Mouse (Mus musculus) midbrain, embryonic 12.5 days (tissue): ENCODE data around the gene Xpc. TPM values are rescaled to one million over a fixed set of nuclear protein-coding genes. Genes with fewer than 3 reads are reported as not detected.

ENCODE experiments used
- ATAC-seq: fragments of 200-750 bp; cut with Nextera tagmentation; 2 replicates; pipeline ENCODE4 v1.8.0; 2017; ENCODE audit warnings: low read depth, moderate TSS enrichment, moderate library complexity; ENCODE audit not compliant: low FRiP score
- H3K27ac ChIP-seq: fragments of 300-500 bp; sonication (generic); replicated peaks from 2 replicates; pipeline ENCODE4 v1.5.1; 2016; ENCODE audit warnings: mild to moderate bottlenecking
- H3K27me3 ChIP-seq: fragments of 300-500 bp; sonication (generic); 2 replicates; pipeline ENCODE4 v1.6.1; 2016; ENCODE audit warnings: mild to moderate bottlenecking
- H3K36me3 ChIP-seq: fragments of 300-500 bp; sonication (generic); 2 replicates; pipeline ENCODE4 v1.6.1; 2016
- H3K4me1 ChIP-seq: fragments of 300-500 bp; sonication (generic); 2 replicates; pipeline ENCODE4 v1.6.1; 2016
- H3K4me2 ChIP-seq: fragments of 300-500 bp; sonication (generic); replicated peaks from 2 replicates; pipeline ENCODE4 v1.6.1; 2016; ENCODE audit warnings: mild to moderate bottlenecking, moderate library complexity
- H3K4me3 ChIP-seq: fragments of 300-500 bp; sonication (generic); 2 replicates; pipeline ENCODE4 v1.5.1; 2016; ENCODE audit warnings: mild to moderate bottlenecking
- H3K9ac ChIP-seq: fragments of 300-500 bp; sonication (generic); replicated peaks from 2 replicates; pipeline ENCODE4 v1.6.1; 2016; ENCODE audit warnings: mild to moderate bottlenecking, moderate library complexity
- H3K9me3 ChIP-seq: fragments of 300-500 bp; sonication (generic); 2 replicates; pipeline ENCODE4 v1.6.1; 2016; ENCODE audit warnings: mild to moderate bottlenecking
- WGBS: fragments of 180-500 bp; shearing (Covaris S2); methylation state at CpG from one replicate; pipeline ENCODE4 v1.1.7; 2016; 5-methylcytosine and 5-hydroxymethylcytosine counted together
- polyA plus RNA-seq: library from polyadenylated mRNA; unstranded; fragments of >200 nt; fragmentation: Nextera tagmentation; extraction: Ambion mirVana; gene quantifications from 2 replicates; pipeline ENCODE4 v1.2.1, GENCODE M21; 2016

The Xpc gene
- polyA plus RNA-seq, 1 experiment from 2014 or later: 26.5 TPM

DNA sequence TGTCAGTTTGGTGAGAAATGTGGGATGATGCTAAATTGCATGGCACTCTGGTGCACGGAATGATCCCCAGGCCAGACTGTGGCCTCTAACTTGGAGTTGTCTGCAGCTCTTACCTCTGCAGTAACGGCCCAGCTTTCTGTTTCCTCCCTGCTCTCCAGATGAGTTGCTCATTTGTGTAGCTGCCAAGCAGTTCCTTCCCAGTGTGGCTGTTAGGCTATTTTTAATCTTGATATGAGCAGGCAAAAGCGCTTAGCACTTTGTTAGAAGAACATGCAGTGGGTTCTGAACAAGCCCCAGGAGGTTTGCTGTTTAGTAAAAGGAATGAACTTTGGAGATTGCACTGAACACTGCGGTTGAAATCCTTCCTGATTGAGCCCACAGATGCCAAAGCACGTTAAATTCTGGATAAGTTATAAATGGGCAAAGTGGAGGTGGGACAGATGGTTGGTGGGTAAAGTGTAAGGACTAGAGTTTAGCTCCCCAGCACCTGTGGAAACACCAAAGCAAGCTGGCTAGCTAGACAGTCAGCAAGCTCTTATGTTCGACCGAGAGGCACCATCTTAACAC, 2.8 kb upstream of the Xpc start:
- Histone ChIP-seq H3K36me3 (peaks cover 57% of the 10 kb centered on the region), H3K9ac (no peak overlapping the region), H3K4me3 (no peak overlapping the region), H3K4me2 (no peak overlapping the region), H3K27me3 (no peaks in the 10 kb centered on the region), H3K4me1 (peaks cover 15% of the 10 kb centered on the region), H3K9me3 (no peaks in the 10 kb centered on the region), H3K27ac (no peak overlapping the region)
- WGBS: 96% methylated on average over 7 of the region's 7 CpGs
- ATAC-seq: no peak

DNA sequence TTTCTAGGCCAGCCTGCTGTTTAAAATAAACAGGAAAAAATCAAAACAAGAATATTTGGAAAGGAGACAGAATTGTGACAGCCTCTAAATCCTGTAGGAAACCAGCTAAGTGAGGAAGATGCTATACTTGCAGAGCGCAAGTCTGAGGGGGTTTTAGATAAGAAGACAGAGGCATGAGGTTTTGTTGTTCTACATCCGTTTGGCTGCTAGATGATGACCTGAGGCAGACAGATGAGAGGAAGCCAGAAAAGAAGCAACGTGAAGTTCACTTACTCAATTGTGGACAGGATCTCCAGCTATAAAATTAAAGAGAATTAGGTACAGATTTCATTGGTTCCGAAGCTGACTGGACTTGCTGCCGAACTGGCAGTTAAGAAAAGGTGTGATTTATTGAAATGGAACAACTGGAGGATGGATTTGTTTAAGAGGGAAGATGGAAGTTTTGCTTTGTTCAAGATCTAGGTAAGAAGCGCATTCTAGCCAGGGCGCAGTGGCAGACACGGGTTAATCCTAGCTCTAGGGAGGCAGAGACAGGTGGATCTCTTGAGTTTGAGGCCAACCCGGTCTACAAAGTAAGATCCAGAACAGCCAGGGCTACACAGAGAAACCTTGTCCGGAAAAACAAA, 838 bp downstream of the Xpc start:
- H3K36me3 ChIP-seq: peaks cover 24% of the 10 kb centered on the region
- H3K27me3 ChIP-seq: no peaks in the 10 kb centered on the region
- H3K4me3 ChIP-seq: peak overlapping the region; percentile 82
- H3K4me2 ChIP-seq: peak overlapping the region; percentile 66
- ATAC-seq: no peak
- WGBS: 35% methylated on average over 10 of the region's 10 CpGs
- H3K4me1 ChIP-seq: peaks cover 15% of the 10 kb centered on the region
- H3K9me3 ChIP-seq: no peaks in the 10 kb centered on the region
- H3K9ac ChIP-seq: peak overlapping the region; percentile 73
- H3K27ac ChIP-seq: no peak overlapping the region

DNA sequence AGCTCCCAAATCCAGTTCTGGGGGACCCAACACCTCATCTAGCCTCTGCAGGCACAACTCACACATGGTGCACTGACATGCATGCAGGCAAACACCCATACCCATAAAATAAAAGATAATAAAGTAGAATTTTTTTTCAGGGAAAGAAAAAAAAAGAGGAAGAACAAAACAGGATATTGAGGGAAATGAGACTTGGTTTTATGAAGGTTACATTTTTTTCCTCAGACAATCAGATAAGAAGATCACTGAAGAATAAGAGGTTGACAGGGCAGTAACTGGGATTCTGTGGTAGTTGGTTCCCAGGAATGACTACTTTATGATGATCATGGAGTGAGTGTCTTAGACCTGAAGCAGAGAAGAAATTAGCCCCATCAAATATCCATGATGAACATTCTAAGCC, 1.6 kb downstream of the Xpc start:
- Histone ChIP-seq H3K9ac (no peak overlapping the region; the same call in 1 of the 2 replicates), H3K9me3 (no peaks in the 10 kb centered on the region), H3K4me1 (peaks cover 15% of the 10 kb centered on the region), H3K27me3 (no peaks in the 10 kb centered on the region), H3K4me3 (no peak overlapping the region), H3K4me2 (0 out of 2 replicates have a peak overlapping the region, but pooled peaks have one; percentile 66), H3K36me3 (peaks cover 18% of the 10 kb centered on the region), H3K27ac (no peak overlapping the region)
- no peak for ATAC-seq

GRCm38 (mm10) chr6:91510211-91510610, 5.5 kb downstream of the Xpc start:
- Histone ChIP-seq H3K4me2 (no peak overlapping the region), H3K9me3 (no peaks in the 10 kb centered on the region), H3K36me3 (peaks cover 33% of the 10 kb centered on the region), H3K27ac (no peak overlapping the region), H3K9ac (no peak overlapping the region), H3K4me1 (peaks cover 5% of the 10 kb centered on the region), H3K4me3 (no peak overlapping the region), H3K27me3 (no peaks in the 10 kb centered on the region)
- WGBS: 84% methylated on average over 10 of the region's 10 CpGs
- ATAC-seq: no peak

- Histone ChIP-seq H3K36me3 (peaks cover 42% of the 10 kb centered on the region), H3K27me3 (no peaks in the 10 kb centered on the region)
- ATAC-seq: no peak
These were observed 6.4 kb downstream of the Xpc start for GRCm38 (mm10) chr6:91509326-91509725.

DNA sequence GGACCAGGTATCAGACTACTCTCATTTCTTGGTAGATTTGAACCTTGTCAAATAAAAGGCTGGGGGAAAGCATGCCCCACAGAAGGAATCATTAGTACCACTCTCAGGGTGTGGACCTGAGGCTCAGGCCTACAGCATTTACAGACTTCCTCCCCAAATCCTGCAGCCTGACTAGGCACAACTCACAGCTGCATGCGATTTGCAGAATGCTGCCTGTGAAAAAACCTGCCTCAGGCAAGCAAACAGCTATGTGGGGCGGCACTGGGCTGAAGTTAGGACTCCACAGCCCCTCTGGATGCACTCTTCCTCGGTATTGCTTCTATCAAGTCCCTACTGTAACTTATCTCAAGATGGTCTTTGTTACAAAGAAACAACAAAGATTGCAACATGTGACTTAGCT, 7.6 kb downstream of the Xpc start:
- H3K27ac ChIP-seq: no peak overlapping the region
- no peak overlapping the region for H3K9ac ChIP-seq
- 87% methylated on average over 3 of the region's 3 CpGs for WGBS
- no peaks in the 10 kb centered on the region for H3K27me3 ChIP-seq
- H3K4me2 ChIP-seq: no peak overlapping the region
- no peak for ATAC-seq
- H3K4me1 ChIP-seq: no peaks in the 10 kb centered on the region
- H3K36me3 ChIP-seq: peaks cover 55% of the 10 kb centered on the region
- H3K4me3 ChIP-seq: no peak overlapping the region
- no peaks in the 10 kb centered on the region for H3K9me3 ChIP-seq

More at GRCm38 (mm10) chr6:91509326-91509725, 6.4 kb downstream of the Xpc start:
- no peak overlapping the region for H3K4me2 ChIP-seq
- no peak overlapping the region for H3K27ac ChIP-seq
- H3K9ac ChIP-seq: no peak overlapping the region
- no peaks in the 10 kb centered on the region for H3K9me3 ChIP-seq
- H3K4me1 ChIP-seq: no peaks in the 10 kb centered on the region; the same call in 1 of the 2 replicates
- 43% methylated on average over 7 of the region's 7 CpGs for WGBS
- no peak overlapping the region for H3K4me3 ChIP-seq

DNA sequence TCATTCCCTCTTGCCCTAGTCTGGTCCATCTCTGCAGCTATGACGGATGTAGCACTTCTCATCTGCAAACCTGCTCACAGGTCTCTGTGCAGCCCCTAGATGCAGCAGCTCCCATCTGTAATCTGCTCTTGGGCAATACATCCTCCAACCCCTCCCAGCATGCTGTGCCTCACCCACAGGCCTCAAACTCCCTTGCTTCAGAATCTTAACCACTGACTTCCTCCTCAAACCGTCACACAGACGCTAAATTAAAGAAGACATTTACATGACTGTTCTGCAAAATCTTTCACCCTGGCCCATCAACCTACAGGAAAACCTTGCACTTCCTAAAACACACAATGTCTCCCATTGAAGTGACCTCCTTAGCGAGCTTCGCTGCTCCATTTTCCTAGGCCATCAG, 9.7 kb downstream of the Xpc start:
- ATAC-seq: no peak
- 86% methylated on average over 5 of the region's 5 CpGs for WGBS
- Histone ChIP-seq H3K9me3 (no peaks in the 10 kb centered on the region), H3K4me1 (no peaks in the 10 kb centered on the region), H3K4me2 (no peak overlapping the region), H3K9ac (no peak overlapping the region), H3K27me3 (no peaks in the 10 kb centered on the region), H3K27ac (no peak overlapping the region), H3K36me3 (peaks cover 74% of the 10 kb centered on the region), H3K4me3 (no peak overlapping the region)

DNA sequence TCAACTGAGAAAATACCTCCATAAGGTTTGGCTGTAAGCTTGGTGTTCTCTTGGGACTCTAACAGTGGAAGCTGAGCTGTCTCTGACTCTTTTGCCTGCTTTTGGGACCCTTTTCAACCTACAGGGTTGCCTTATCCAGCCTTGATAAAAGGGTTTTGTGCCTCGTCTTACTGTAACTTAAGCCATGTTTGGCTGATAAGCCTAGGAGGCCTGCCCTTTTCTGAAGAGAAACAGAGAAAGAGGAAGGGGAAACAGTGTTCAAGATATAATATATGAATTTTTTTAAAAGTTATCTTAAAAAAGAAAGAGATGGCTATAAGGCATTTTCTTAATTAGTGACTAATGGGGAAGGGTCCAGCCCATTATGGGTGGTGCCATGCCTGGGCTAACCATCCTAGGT, 12.4 kb downstream of the Xpc start:
- Histone ChIP-seq H3K27ac (no peak overlapping the region), H3K4me3 (no peak overlapping the region), H3K4me2 (no peak overlapping the region), H3K9me3 (no peaks in the 10 kb centered on the region), H3K4me1 (no peaks in the 10 kb centered on the region), H3K36me3 (peaks cover 94% of the 10 kb centered on the region), H3K27me3 (no peaks in the 10 kb centered on the region), H3K9ac (no peak overlapping the region)
- 94% methylated on average over 1 of the region's 1 CpGs for WGBS
- no peak for ATAC-seq

DNA sequence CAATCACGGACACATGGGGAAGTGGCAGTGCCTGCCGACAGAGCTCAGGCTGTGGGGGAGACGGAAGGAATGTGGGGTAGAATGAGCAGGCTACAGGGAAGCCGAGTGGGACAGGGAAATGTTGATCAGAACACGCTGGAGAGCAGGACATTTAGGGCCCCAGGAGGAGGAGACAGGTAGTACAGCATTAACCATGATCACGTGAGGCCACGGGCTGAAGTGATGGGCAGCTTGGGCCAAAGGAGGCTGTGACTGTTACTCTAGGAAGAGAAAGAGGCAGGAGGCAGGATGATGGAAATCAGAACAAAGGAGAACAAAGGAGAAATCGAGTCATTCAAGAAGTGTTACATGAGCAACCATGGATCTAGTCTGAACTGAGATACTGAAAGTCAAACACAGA, 21.2 kb downstream of the Xpc start:
- H3K9me3 ChIP-seq: no peaks in the 10 kb centered on the region
- no peak overlapping the region for H3K4me2 ChIP-seq
- WGBS: 88% methylated on average over 8 of the region's 8 CpGs

DNA sequence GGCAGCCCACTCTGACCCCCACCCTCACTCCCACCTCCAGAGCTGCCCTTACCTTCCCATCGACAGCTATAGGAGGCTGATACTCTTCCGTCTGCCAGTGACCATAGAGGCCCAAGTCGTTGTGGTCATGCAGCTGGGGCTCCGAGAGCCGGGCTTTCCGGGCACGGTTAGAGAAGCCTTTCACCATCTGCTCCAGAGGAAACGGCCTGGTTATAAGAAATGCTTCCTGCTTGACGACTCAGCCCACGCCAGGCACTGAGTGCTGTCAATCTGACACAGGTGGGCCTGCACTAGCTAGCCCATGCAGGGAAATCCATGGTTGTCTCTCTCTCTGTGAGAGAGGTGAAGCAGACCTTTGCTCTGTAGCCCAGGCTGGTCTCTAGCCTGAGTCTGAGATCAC, 22.6 kb downstream of the Xpc start:
- Histone ChIP-seq H3K4me1 (no peaks in the 10 kb centered on the region), H3K4me3 (no peak overlapping the region), H3K9me3 (no peaks in the 10 kb centered on the region), H3K27me3 (no peaks in the 10 kb centered on the region), H3K27ac (no peak overlapping the region), H3K9ac (no peak overlapping the region), H3K4me2 (no peak overlapping the region), H3K36me3 (peaks cover 85% of the 10 kb centered on the region)
- WGBS: 90% methylated on average over 10 of the region's 10 CpGs
- ATAC-seq: no peak

More for the DNA sequence above, 21.2 kb downstream of the Xpc start:
- ATAC-seq: no peak
- H3K27ac ChIP-seq: no peak overlapping the region
- H3K4me3 ChIP-seq: no peak overlapping the region
- H3K27me3 ChIP-seq: no peaks in the 10 kb centered on the region
- H3K36me3 ChIP-seq: peaks cover 88% of the 10 kb centered on the region
- no peak overlapping the region for H3K9ac ChIP-seq
- no peaks in the 10 kb centered on the region for H3K4me1 ChIP-seq

DNA sequence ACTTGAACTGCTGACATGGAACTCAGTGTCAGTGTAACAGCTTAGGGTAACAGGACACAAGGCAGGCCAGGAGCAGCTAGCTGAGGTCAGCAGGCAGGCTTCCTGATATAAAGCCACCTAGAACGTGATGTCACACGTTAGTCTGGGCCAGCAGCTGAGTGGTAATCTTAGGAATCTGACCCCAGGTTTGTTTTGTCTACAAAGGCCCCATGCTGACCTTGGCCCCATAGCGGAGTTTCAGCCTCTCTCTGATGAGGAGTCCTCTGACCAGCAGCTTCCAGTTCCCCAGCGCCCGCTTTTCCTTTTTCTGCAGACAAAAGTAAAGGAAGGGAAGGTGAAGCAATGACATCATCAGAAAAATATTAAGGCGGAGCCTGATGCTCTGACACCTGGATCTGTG, 24.7 kb downstream of the Xpc start:
- H3K36me3 ChIP-seq: peaks cover 85% of the 10 kb centered on the region
- WGBS: 74% methylated on average over 6 of the region's 6 CpGs

DNA sequence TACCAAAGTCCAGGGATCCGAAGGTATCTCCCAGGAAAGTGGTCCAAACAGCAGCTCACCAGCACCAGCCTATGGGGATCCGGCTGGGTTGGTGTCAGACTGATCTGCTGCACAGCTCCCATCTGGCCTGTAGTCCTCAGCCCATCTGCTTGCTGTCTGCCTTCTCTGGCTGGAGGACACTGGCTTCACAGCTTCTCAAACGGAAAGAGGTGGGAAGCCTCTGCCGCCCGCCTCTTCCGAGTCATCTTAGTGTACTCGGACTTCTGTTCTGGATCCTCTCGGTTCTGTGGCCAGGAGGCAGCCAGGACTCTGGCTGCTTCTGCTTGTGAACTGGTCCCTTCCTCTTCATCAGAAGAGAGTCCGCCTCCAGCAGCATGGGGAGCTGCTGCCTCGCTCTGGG, 25.8 kb downstream of the Xpc start:
- H3K9ac ChIP-seq: no peak overlapping the region
- WGBS: 85% methylated on average over 10 of the region's 10 CpGs
- H3K27me3 ChIP-seq: no peaks in the 10 kb centered on the region
- H3K4me2 ChIP-seq: no peak overlapping the region
- H3K27ac ChIP-seq: no peak overlapping the region
- no peak overlapping the region for H3K4me3 ChIP-seq
- ATAC-seq: no peak
- no peaks in the 10 kb centered on the region for H3K9me3 ChIP-seq
- no peaks in the 10 kb centered on the region for H3K4me1 ChIP-seq
- peaks cover 92% of the 10 kb centered on the region for H3K36me3 ChIP-seq

More for the DNA sequence above, 24.7 kb downstream of the Xpc start:
- no peaks in the 10 kb centered on the region for H3K9me3 ChIP-seq
- H3K27ac ChIP-seq: no peak overlapping the region
- no peak overlapping the region for H3K4me2 ChIP-seq
- no peaks in the 10 kb centered on the region for H3K27me3 ChIP-seq
- no peak overlapping the region for H3K4me3 ChIP-seq
- no peak for ATAC-seq
- no peaks in the 10 kb centered on the region for H3K4me1 ChIP-seq
- H3K9ac ChIP-seq: no peak overlapping the region
